Mouse (Mus musculus) midbrain, embryonic 14.5 days (tissue): Measurements from ENCODE around the gene Susd5. TPM values are rescaled to one million over a fixed set of nuclear protein-coding genes. Genes with fewer than 3 reads are reported as not detected.
"Not testable (repeated sequence)": the region's sequence is repeated elsewhere in the genome, so short reads cannot be mapped to it uniquely, and the experiment has no call there.

Experiments
- ATAC-seq: fragments of 200-750 bp; cut with Nextera tagmentation; 2 replicates; pipeline ENCODE4 v1.8.0; 2017; ENCODE audit warnings: moderate number of reproducible peaks, moderate library complexity; ENCODE audit not compliant: low FRiP score, low TSS enrichment
- DNase-seq: peaks from one replicate; pipeline ENCODE4 v3.0.0-alpha.2; 2015
- H3K27ac ChIP-seq: fragments of 300-500 bp; sonication (generic); replicated peaks from 2 replicates; pipeline ENCODE4 v1.5.1; 2014; ENCODE audit warnings: mild to moderate bottlenecking, low read depth, low read length, moderate library complexity
- H3K27me3 ChIP-seq: fragments of 300-500 bp; sonication (generic); 2 replicates; pipeline ENCODE4 v1.6.1; 2014; ENCODE audit warnings: low read length, control low read depth, mixed read lengths; ENCODE audit not compliant: control insufficient read depth, insufficient read depth
- H3K36me3 ChIP-seq: fragments of 300-500 bp; sonication (generic); 2 replicates; pipeline ENCODE4 v1.6.1; 2014; ENCODE audit warnings: low read length, control low read depth; ENCODE audit not compliant: control insufficient read depth, insufficient read depth
- H3K4me1 ChIP-seq: fragments of 300-500 bp; sonication (generic); 2 replicates; pipeline ENCODE4 v1.6.1; 2014; ENCODE audit warnings: mild to moderate bottlenecking, antibody characterized with exemption, low read length, control low read depth; ENCODE audit not compliant: control insufficient read depth, insufficient read depth
- H3K4me2 ChIP-seq: fragments of 300-500 bp; sonication (generic); 2 replicates; pipeline ENCODE4 v1.6.1; 2014; ENCODE audit warnings: mild to moderate bottlenecking, low read length, moderate library complexity
- H3K4me3 ChIP-seq: fragments of 300-500 bp; sonication (generic); replicated peaks from 2 replicates; pipeline ENCODE4 v1.5.1; 2014; ENCODE audit warnings: low read depth, low read length
- H3K9ac ChIP-seq: fragments of 300-500 bp; sonication (generic); replicated peaks from 2 replicates; pipeline ENCODE4 v1.6.1; 2014; ENCODE audit warnings: mild to moderate bottlenecking, low read length, moderate library complexity
- H3K9me3 ChIP-seq: fragments of 300-500 bp; sonication (generic); 2 replicates; pipeline ENCODE4 v1.6.1; 2016; ENCODE audit warnings: low read length, control low read depth, mixed read lengths; ENCODE audit not compliant: control insufficient read depth
- WGBS: fragments of 180-500 bp; shearing (Covaris S2); extraction: QIAGEN DNeasy Blood & Tissue Kit; methylation state at CpG from one replicate; pipeline ENCODE4 v1.1.7; 2014; 5-methylcytosine and 5-hydroxymethylcytosine counted together
- polyA plus RNA-seq: library from polyadenylated mRNA; unstranded; fragments of >200 nt; fragmentation: Nextera tagmentation; extraction: Ambion mirVana; gene quantifications from 2 replicates; pipeline ENCODE4 v1.2.1, GENCODE M21; 2014

Gene Susd5
- polyA plus RNA-seq, 1 experiment from 2014 or later, result 0.37 TPM

GRCm38 (mm10) chr9:114088885-114089284, 31.9 kb downstream of the Susd5 start:
- not testable (repeated sequence) for H3K4me2 ChIP-seq, ATAC-seq, H3K4me1 ChIP-seq, H3K27ac ChIP-seq, H3K36me3 ChIP-seq, H3K9ac ChIP-seq, H3K27me3 ChIP-seq, H3K9me3 ChIP-seq, DNase-seq, H3K4me3 ChIP-seq
- 92% methylated on average over 6 of the region's 6 CpGs for WGBS

DNA sequence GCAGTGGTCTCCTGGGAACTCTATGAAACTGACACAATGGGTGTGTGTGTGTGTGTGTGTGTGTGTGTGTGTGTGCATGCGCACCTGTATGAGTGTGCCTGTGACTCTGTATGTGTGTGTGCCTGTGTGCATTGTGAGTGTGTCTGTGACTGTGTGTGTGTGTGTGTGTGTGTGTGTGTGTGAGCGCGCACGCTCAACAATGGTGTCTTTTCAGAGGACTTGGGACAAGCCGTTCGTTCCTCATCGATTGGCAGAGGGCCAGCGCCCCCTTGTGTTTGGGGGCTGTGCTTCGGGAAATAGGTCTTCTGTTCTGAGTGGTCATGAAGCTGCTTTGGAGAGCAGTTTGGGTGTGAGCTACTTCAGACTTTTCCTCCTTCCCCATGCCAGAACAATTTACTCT, 35.2 kb downstream of the Susd5 start:
- ATAC-seq, H3K9ac ChIP-seq, H3K27me3 ChIP-seq, H3K4me3 ChIP-seq, H3K36me3 ChIP-seq, H3K9me3 ChIP-seq, H3K4me2 ChIP-seq, H3K4me1 ChIP-seq, H3K27ac ChIP-seq: not testable (repeated sequence)
- DNase-seq, result peak; percentile 77
- WGBS, result 11% methylated on average over 9 of the region's 9 CpGs

- ATAC-seq, result no peak
Observed at GRCm38 (mm10) chr9:114094854-114095253, 37.9 kb downstream of the Susd5 start.

GRCm38 (mm10) chr9:114098716-114099302, 41.9 kb downstream of the Susd5 start:
- H3K36me3 ChIP-seq, result no peaks in the 10 kb centered on the region
- 85% methylated on average over 9 of the region's 9 CpGs for WGBS
- no peaks in the 10 kb centered on the region for H3K27me3 ChIP-seq
- H3K27ac ChIP-seq, result no peak overlapping the region
- no peak overlapping the region for H3K4me3 ChIP-seq
- H3K9me3 ChIP-seq, result no peaks in the 10 kb centered on the region
- H3K9ac ChIP-seq, result no peak overlapping the region
- no peaks in the 10 kb centered on the region for H3K4me1 ChIP-seq
- no peak for DNase-seq
- no peak for ATAC-seq
- no peak overlapping the region for H3K4me2 ChIP-seq

More at GRCm38 (mm10) chr9:114094854-114095253, 37.9 kb downstream of the Susd5 start:
- H3K4me1 ChIP-seq, result no peaks in the 10 kb centered on the region
- 93% methylated on average over 2 of the region's 2 CpGs for WGBS
- no peak overlapping the region for H3K4me2 ChIP-seq
- no peaks in the 10 kb centered on the region for H3K27me3 ChIP-seq
- H3K4me3 ChIP-seq, result no peak overlapping the region
- no peak for DNase-seq
- H3K9me3 ChIP-seq, result no peaks in the 10 kb centered on the region
- H3K36me3 ChIP-seq, result no peaks in the 10 kb centered on the region
- no peak overlapping the region for H3K9ac ChIP-seq
- no peak overlapping the region for H3K27ac ChIP-seq

DNA sequence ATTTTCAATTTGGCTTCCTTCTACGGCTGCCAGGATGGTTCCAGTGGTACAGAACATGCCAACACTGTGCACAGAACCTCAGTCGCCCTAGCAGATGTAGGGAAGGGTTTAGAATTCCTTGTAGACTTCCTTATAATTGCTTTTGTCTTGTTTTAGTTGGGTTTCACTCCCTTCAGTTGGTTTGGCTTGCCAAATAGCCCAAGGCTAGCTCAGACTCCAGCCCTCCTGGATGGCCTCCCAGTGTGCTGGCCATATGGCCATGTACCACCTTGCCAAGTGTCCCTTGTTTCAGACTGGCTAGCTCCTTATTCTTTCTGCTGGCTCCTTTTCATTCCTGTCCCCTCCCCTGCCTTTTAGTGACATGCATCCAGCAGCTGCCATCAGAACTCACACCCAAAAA, 53.3 kb downstream of the Susd5 start:
- WGBS, result 79% methylated on average over 2 of the region's 2 CpGs
- H3K4me1 ChIP-seq, result no peaks in the 10 kb centered on the region
- H3K27ac ChIP-seq, result no peak overlapping the region
- no peak for ATAC-seq
- H3K4me2 ChIP-seq, result no peak overlapping the region
- no peak for DNase-seq
- H3K36me3 ChIP-seq, result no peaks in the 10 kb centered on the region
- H3K9ac ChIP-seq, result no peak overlapping the region
- no peaks in the 10 kb centered on the region for H3K9me3 ChIP-seq
- no peak overlapping the region for H3K4me3 ChIP-seq
- H3K27me3 ChIP-seq, result no peaks in the 10 kb centered on the region

DNA sequence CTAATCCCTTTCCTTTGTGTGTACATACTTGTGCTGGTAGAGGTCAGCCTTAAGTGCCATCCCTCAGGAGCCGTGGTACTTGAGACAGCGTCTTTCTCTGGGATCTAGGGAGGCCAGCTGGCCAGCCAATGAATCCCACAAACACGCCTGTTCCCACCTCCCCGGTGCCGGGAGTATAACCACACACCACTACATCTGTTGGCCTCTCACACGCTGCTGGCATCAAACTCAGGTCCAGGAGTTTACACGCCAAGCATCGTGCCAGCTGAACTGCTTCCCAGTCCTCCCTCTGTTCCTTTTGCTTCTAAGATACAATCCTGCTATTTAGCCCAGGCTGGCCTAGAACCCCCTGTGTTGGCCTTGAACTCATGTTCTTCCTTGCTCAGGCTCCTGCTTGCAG, 54.2 kb downstream of the Susd5 start:
- WGBS, result 92% methylated on average over 8 of the region's 8 CpGs
- no peak for ATAC-seq
- no peak overlapping the region for H3K4me2 ChIP-seq

GRCm38 (mm10) chr9:114112226-114112625, 55.3 kb downstream of the Susd5 start:
- H3K27me3 ChIP-seq, result no peaks in the 10 kb centered on the region
- 67% methylated on average over 6 of the region's 6 CpGs for WGBS
- H3K4me3 ChIP-seq, result no peak overlapping the region
- no peaks in the 10 kb centered on the region for H3K4me1 ChIP-seq
- H3K27ac ChIP-seq, result no peak overlapping the region
- ATAC-seq, result no peak
- H3K9me3 ChIP-seq, result no peaks in the 10 kb centered on the region
- peak; percentile 8 for DNase-seq
- H3K4me2 ChIP-seq, result no peak overlapping the region
- no peak overlapping the region for H3K9ac ChIP-seq
- no peaks in the 10 kb centered on the region for H3K36me3 ChIP-seq

More for the DNA sequence above, 54.2 kb downstream of the Susd5 start:
- H3K27me3 ChIP-seq, result no peaks in the 10 kb centered on the region
- H3K4me3 ChIP-seq, result no peak overlapping the region
- no peak for DNase-seq
- no peaks in the 10 kb centered on the region for H3K9me3 ChIP-seq
- H3K4me1 ChIP-seq, result no peaks in the 10 kb centered on the region
- H3K27ac ChIP-seq, result no peak overlapping the region
- H3K9ac ChIP-seq, result no peak overlapping the region
- H3K36me3 ChIP-seq, result no peaks in the 10 kb centered on the region

DNA sequence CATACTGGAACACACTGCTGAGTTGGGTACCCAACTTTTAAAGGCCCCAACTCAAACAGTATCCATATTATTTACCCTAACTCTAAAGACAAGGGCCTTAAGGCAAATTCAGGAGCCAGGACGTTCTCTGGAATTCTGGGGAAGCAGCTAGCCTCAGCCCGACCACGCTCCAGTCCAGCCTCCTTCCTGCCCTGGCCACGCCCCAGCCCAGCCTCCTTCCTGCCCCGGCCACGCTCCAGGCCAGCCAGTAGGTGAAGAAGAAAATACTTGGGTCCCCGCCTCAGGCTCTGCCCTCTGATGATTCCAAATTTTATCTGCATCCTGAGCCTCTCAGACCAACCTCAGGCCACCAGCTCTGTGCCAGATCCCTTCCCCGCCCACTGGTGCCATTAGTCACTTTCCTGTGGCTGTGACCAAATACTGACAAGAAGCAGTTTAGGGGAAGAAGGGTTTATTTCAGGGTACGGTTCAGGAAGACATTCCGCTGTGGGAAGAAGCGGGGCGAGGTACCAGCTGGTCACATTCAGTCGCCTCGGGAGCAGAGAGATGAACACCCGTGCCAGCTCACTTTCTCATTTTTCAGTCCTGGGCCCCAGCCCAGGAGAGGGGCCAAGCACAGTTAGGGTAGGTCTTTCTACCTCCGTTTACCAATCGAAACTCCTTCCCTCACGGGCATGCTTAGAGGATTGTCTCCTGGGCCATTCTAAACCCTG, 57.1 kb downstream of the Susd5 start:
- WGBS, result 88% methylated on average over 18 of the region's 18 CpGs
- no peaks in the 10 kb centered on the region for H3K27me3 ChIP-seq
- DNase-seq (no peak), ATAC-seq (no peak)
- H3K9me3 ChIP-seq, result no peaks in the 10 kb centered on the region
- no peaks in the 10 kb centered on the region for H3K36me3 ChIP-seq
- H3K27ac ChIP-seq, result no peak overlapping the region
- no peak overlapping the region for H3K4me3 ChIP-seq
- no peak overlapping the region for H3K4me2 ChIP-seq
- no peak overlapping the region for H3K9ac ChIP-seq
- H3K4me1 ChIP-seq, result no peaks in the 10 kb centered on the region

DNA sequence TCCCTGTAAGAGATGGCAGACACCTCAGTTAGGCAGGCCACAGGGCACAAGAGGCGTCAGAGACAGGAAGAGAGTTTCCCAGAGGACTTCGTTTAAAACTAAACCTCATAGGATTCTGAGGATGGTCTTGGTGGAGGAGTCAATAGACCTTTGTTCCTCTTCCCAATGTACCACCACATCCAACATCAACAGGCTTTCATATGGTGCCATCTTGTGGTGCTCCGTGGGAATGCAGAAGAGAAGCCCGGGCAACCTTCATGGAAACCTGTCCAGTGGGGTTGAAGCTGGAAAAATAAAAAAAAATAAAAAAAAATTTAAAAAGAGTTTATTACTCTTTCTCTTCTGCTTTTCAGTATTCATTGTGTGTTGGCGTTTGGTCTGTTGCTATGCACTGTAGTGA, 59.7 kb downstream of the Susd5 start:
- H3K9ac ChIP-seq, H3K27me3 ChIP-seq, H3K4me1 ChIP-seq, ATAC-seq, H3K9me3 ChIP-seq, H3K4me3 ChIP-seq, H3K36me3 ChIP-seq, H3K4me2 ChIP-seq, H3K27ac ChIP-seq: not testable (repeated sequence)
- WGBS, result 26% methylated on average over 5 of the region's 5 CpGs
- DNase-seq, result peak; percentile 76
